Mouse (Mus musculus): ENCODE measurements at regions not wholly inside any gene's neighbourhood (a gene's known extent, or its start where the extent isn't known, plus 50 kb on each side); places are given as distances from the start of the nearest gene placed in this dataset.
"Not testable (repeated sequence)": the region's sequence is repeated elsewhere in the genome, so short reads cannot be mapped to it uniquely, and the experiment has no call there.

- DNase-seq (ENCODE audit: low spot score in 2 of 2): no peak
Observed at GRCm38 (mm10) chr10:69044171-69044651, 107.0 kb upstream of the Rhobtb1 start.

- no peak for DNase-seq (ENCODE audit: low spot score in 2 of 2)
Observed at GRCm38 (mm10) chr10:69045275-69045674, 106.0 kb upstream of the Rhobtb1 start.

GRCm38 (mm10) chr10:69046008-69046555 lies 105.2 kb upstream of the Rhobtb1 start:
- no peak for DNase-seq (ENCODE audit: low spot score in 2 of 2)

- DNase-seq (ENCODE audit: low spot score in 2 of 2): no peak
Observed at GRCm38 (mm10) chr10:69078008-69078407, 73.2 kb upstream of the Rhobtb1 start.

GRCm38 (mm10) chr10:69086184-69086583 lies 65.0 kb upstream of the Rhobtb1 start:
- DNase-seq (ENCODE audit: low spot score in 2 of 2): no peak

- no peak for DNase-seq (ENCODE audit: low spot score in 2 of 2)
Observed at GRCm38 (mm10) chr10:69091872-69092271, 59.4 kb upstream of the Rhobtb1 start.

GRCm38 (mm10) chr10:69100021-69100420 lies 51.2 kb upstream of the Rhobtb1 start:
- no peak for DNase-seq (ENCODE audit: low spot score in 2 of 2)

- DNase-seq (ENCODE audit: low spot score in 2 of 2): not testable (repeated sequence)
Observed at GRCm38 (mm10) chr10:69100742-69101141, 50.5 kb upstream of the Rhobtb1 start.
